Mouse (Mus musculus): ENCODE data around the gene Ryr3. TPM values are rescaled to one million over a fixed set of nuclear protein-coding genes. Genes with fewer than 3 reads are reported as not detected.

Ryr3 gene
- polyA plus RNA-seq, 1 experiment = not detected

- Histone ChIP-seq H3K27ac (ENCODE audit: insufficient read depth, low read depth, low read length) (no peak overlapping the region), H3K4me1 (ENCODE audit: control insufficient read depth, insufficient read depth, low read length) (no peaks in the 10 kb centered on the region), H3K4me3 (ENCODE audit: insufficient read depth, low read depth, low read length) (no peak overlapping the region)
- no peak for TF ChIP-seq CTCF (IDR thresholded peaks at IDR 0.05; ENCODE audit: insufficient read depth, low read depth, low read length)
- no peak for TF ChIP-seq POLR2A (IDR thresholded peaks at IDR 0.05; ENCODE audit: insufficient read depth, low read depth, low read length)
- WGBS = 85% methylated on average over 4 of the region's 4 CpGs
These were observed 307.8 kb downstream of the Ryr3 start for GRCm38 (mm10) chr2:112909142-112909541.

GRCm38 (mm10) chr2:112900747-112901146, 316.1 kb downstream of the Ryr3 start:
- Histone ChIP-seq H3K27ac (ENCODE audit: insufficient read depth, low read depth, low read length) (no peak overlapping the region), H3K4me1 (ENCODE audit: control insufficient read depth, insufficient read depth, low read length) (no peaks in the 10 kb centered on the region), H3K4me3 (ENCODE audit: insufficient read depth, low read depth, low read length) (no peak overlapping the region)
- TF ChIP-seq POLR2A (IDR thresholded peaks at IDR 0.05; ENCODE audit: insufficient read depth, low read depth, low read length) (no peak), CTCF (IDR thresholded peaks at IDR 0.05; ENCODE audit: insufficient read depth, low read depth, low read length) (no peak)
- 78% methylated on average over 5 of the region's 5 CpGs for WGBS

- Histone ChIP-seq H3K4me1 (ENCODE audit: control insufficient read depth, insufficient read depth, low read length) (no peaks in the 10 kb centered on the region), H3K27ac (ENCODE audit: insufficient read depth, low read depth, low read length) (no peak overlapping the region), H3K4me3 (ENCODE audit: insufficient read depth, low read depth, low read length) (no peak overlapping the region)
- WGBS = 55% methylated on average over 4 of the region's 4 CpGs
- no peak for TF ChIP-seq CTCF (IDR thresholded peaks at IDR 0.05; ENCODE audit: insufficient read depth, low read depth, low read length)
- no peak for TF ChIP-seq POLR2A (IDR thresholded peaks at IDR 0.05; ENCODE audit: insufficient read depth, low read depth, low read length)
These were observed 332.3 kb downstream of the Ryr3 start for GRCm38 (mm10) chr2:112884456-112885114.

GRCm38 (mm10) chr2:112881805-112882204, 335.1 kb downstream of the Ryr3 start:
- 91% methylated on average over 2 of the region's 2 CpGs for WGBS
- no peak for TF ChIP-seq CTCF (IDR thresholded peaks at IDR 0.05; ENCODE audit: insufficient read depth, low read depth, low read length)
- no peak for TF ChIP-seq POLR2A (IDR thresholded peaks at IDR 0.05; ENCODE audit: insufficient read depth, low read depth, low read length)
- Histone ChIP-seq H3K4me1 (ENCODE audit: control insufficient read depth, insufficient read depth, low read length) (no peaks in the 10 kb centered on the region), H3K4me3 (ENCODE audit: insufficient read depth, low read depth, low read length) (no peak overlapping the region), H3K27ac (ENCODE audit: insufficient read depth, low read depth, low read length) (no peak overlapping the region)

GRCm38 (mm10) chr2:112881376-112881775, 335.5 kb downstream of the Ryr3 start:
- Histone ChIP-seq H3K27ac (ENCODE audit: insufficient read depth, low read depth, low read length) (no peak overlapping the region), H3K4me1 (ENCODE audit: control insufficient read depth, insufficient read depth, low read length) (no peaks in the 10 kb centered on the region), H3K4me3 (ENCODE audit: insufficient read depth, low read depth, low read length) (no peak overlapping the region)
- 90% methylated on average over 1 of the region's 1 CpGs for WGBS
- TF ChIP-seq CTCF (IDR thresholded peaks at IDR 0.05; ENCODE audit: insufficient read depth, low read depth, low read length) = no peak
- no peak for TF ChIP-seq POLR2A (IDR thresholded peaks at IDR 0.05; ENCODE audit: insufficient read depth, low read depth, low read length)

- no peaks in the 10 kb centered on the region for H3K4me1 ChIP-seq (ENCODE audit: control insufficient read depth, insufficient read depth, low read length)
- no peak overlapping the region for H3K27ac ChIP-seq (ENCODE audit: insufficient read depth, low read depth, low read length)
- no peak for TF ChIP-seq POLR2A (IDR thresholded peaks at IDR 0.05; ENCODE audit: insufficient read depth, low read depth, low read length)
- no peak for TF ChIP-seq CTCF (IDR thresholded peaks at IDR 0.05; ENCODE audit: insufficient read depth, low read depth, low read length)
- 50% methylated on average over 3 of the region's 3 CpGs for whole genome bisulfite sequencing
- no peak overlapping the region for H3K4me3 ChIP-seq (ENCODE audit: insufficient read depth, low read depth, low read length)
These were observed 339.5 kb downstream of the Ryr3 start for GRCm38 (mm10) chr2:112877404-112877803.

GRCm38 (mm10) chr2:112866043-112866551, 350.8 kb downstream of the Ryr3 start:
- TF ChIP-seq CTCF (IDR thresholded peaks at IDR 0.05; ENCODE audit: insufficient read depth, low read depth, low read length) (no peak), POLR2A (IDR thresholded peaks at IDR 0.05; ENCODE audit: insufficient read depth, low read depth, low read length) (no peak)
- Histone ChIP-seq H3K4me1 (ENCODE audit: control insufficient read depth, insufficient read depth, low read length) (no peaks in the 10 kb centered on the region), H3K4me3 (ENCODE audit: insufficient read depth, low read depth, low read length) (no peak overlapping the region), H3K27ac (ENCODE audit: insufficient read depth, low read depth, low read length) (no peak overlapping the region)
- WGBS = 84% methylated on average over 2 of the region's 2 CpGs

GRCm38 (mm10) chr2:112861792-112862191, 355.1 kb downstream of the Ryr3 start:
- 94% methylated on average over 4 of the region's 4 CpGs for WGBS
- Histone ChIP-seq H3K4me1 (ENCODE audit: control insufficient read depth, insufficient read depth, low read length) (no peaks in the 10 kb centered on the region), H3K4me3 (ENCODE audit: insufficient read depth, low read depth, low read length) (no peak overlapping the region), H3K27ac (ENCODE audit: insufficient read depth, low read depth, low read length) (no peak overlapping the region)
- TF ChIP-seq CTCF (IDR thresholded peaks at IDR 0.05; ENCODE audit: insufficient read depth, low read depth, low read length) = no peak
- no peak for TF ChIP-seq POLR2A (IDR thresholded peaks at IDR 0.05; ENCODE audit: insufficient read depth, low read depth, low read length)

- TF ChIP-seq CTCF (IDR thresholded peaks at IDR 0.05; ENCODE audit: insufficient read depth, low read depth, low read length) (no peak), POLR2A (IDR thresholded peaks at IDR 0.05; ENCODE audit: insufficient read depth, low read depth, low read length) (no peak)
- 61% methylated on average over 4 of the region's 4 CpGs for WGBS
- H3K4me1 ChIP-seq (ENCODE audit: control insufficient read depth, insufficient read depth, low read length) = no peaks in the 10 kb centered on the region
- H3K27ac ChIP-seq (ENCODE audit: insufficient read depth, low read depth, low read length) = no peak overlapping the region
- no peak overlapping the region for H3K4me3 ChIP-seq (ENCODE audit: insufficient read depth, low read depth, low read length)
These were observed 371.0 kb downstream of the Ryr3 start for GRCm38 (mm10) chr2:112845583-112846512.

Data from olfactory bulb, adult 2 months (tissue).